Mouse (Mus musculus): Measurements from ENCODE around the gene Mrpl21. TPM values are rescaled to one million over a fixed set of nuclear protein-coding genes. Genes with fewer than 3 reads are reported as not detected.

The Mrpl21 gene
- 10 to 100 TPM; 22.4 to 26.8 TPM for total RNA-seq (2023)

GRCm38 (mm10) chr19:3282572-3283467 is at the start of gene Mrpl21, which contains the start of gene Ighmbp2:
TSS of gene Mrpl21 (plus strand) at chr19:3282901.
TSS of gene Ighmbp2 (minus strand) at chr19:3283017.

GRCm38 (mm10) chr19:3322261-3322969 is 39.7 kb downstream of the Mrpl21 start, which contains the start of gene Cpt1a:
TSS of gene Cpt1a (plus strand) at chr19:3322334.

Other genes starting within 250 kb of the Mrpl21 start
- 1 to 10 TPM; 5.3 to 5.6 TPM for gene Ighmbp2, start 116 bp downstream of the Mrpl21 start, total RNA-seq (2023)
- 10 to 100 TPM; 72.1 to 83.3 TPM for gene Cpt1a, start 39.4 kb downstream of the Mrpl21 start, total RNA-seq (2023)
- 1 to 10 TPM; 1.1 to 2.1 TPM for gene Tesmin, start 106.0 kb downstream of the Mrpl21 start, total RNA-seq (2023)
- under 1 TPM in 1 of 2 experiments, not detected in 1; 0.84 TPM for gene Gal, start 131.6 kb downstream of the Mrpl21 start, total RNA-seq (2023)